Mouse (Mus musculus) liver, embryonic 14.5 days (tissue): ENCODE measurements around the gene Crlf1. TPM values are rescaled to one million over a fixed set of nuclear protein-coding genes. Genes with fewer than 3 reads are reported as not detected.

Experiments used
- ATAC-seq: fragments of 200-750 bp; cut with Nextera tagmentation; 2 replicates; pipeline ENCODE4 v1.8.0; 2017; ENCODE audit warnings: moderate number of reproducible peaks, mild to moderate bottlenecking, moderate library complexity; ENCODE audit not compliant: insufficient read depth
- DNase-seq, 3 experiments: peaks; one replicate each; pipeline ENCODE4 v3.0.0-alpha.2; 2012 to 2013; ENCODE audit warnings: low read depth in 3 of 3, low spot score in 3 of 3
- H3K27ac ChIP-seq: fragments of 300-500 bp; sonication (generic); 2 replicates; pipeline ENCODE4 v1.5.1; 2014; ENCODE audit warnings: moderate library complexity, mild to moderate bottlenecking, control low read depth, inconsistent platforms
- H3K27me3 ChIP-seq: fragments of 300-500 bp; sonication (generic); 2 replicates; pipeline ENCODE4 v1.6.1; 2014; ENCODE audit warnings: mild to moderate bottlenecking, low read length, moderate library complexity; ENCODE audit not compliant: control insufficient read depth, insufficient read depth
- H3K36me3 ChIP-seq: fragments of 300-500 bp; sonication (generic); replicated peaks from 2 replicates; pipeline ENCODE4 v1.6.1; 2014; ENCODE audit warnings: low read depth; ENCODE audit not compliant: control insufficient read depth, insufficient read depth
- H3K4me1 ChIP-seq, 2 experiments: fragments of 200-500 bp in 1 of 2; fragments of 300-500 bp in 1 of 2; sonication (generic) in 1 of 2; replicated peaks; 2 replicates each; pipeline ENCODE4 v1.6.1; 2012 to 2014; ENCODE audit warnings: antibody characterized with exemption in 1 of 2, inconsistent platforms in 1 of 2, low read length in 1 of 2; ENCODE audit not compliant: control insufficient read depth in 2 of 2, insufficient read depth in 2 of 2
- H3K4me2 ChIP-seq: fragments of 300-500 bp; sonication (generic); 2 replicates; pipeline ENCODE4 v1.6.1; 2014; ENCODE audit warnings: low read depth, mild to moderate bottlenecking, control low read depth, moderate library complexity
- H3K4me3 ChIP-seq, 2 experiments: fragments of 200-500 bp in 1 of 2; fragments of 300-500 bp in 1 of 2; sonication (generic) in 1 of 2; 2 replicates each; pipeline ENCODE4 v1.5.1; 2012 to 2014; ENCODE audit warnings: low read depth in 2 of 2, low read length in 2 of 2, mild to moderate bottlenecking in 2 of 2, control low read depth in 1 of 2, inconsistent platforms in 1 of 2, moderate library complexity in 1 of 2; ENCODE audit not compliant: insufficient read depth in 1 of 2
- H3K9ac ChIP-seq: fragments of 300-500 bp; sonication (generic); replicated peaks from 2 replicates; pipeline ENCODE4 v1.6.1; 2014; ENCODE audit warnings: mild to moderate bottlenecking, control low read depth, moderate library complexity
- H3K9me3 ChIP-seq: fragments of 300-500 bp; sonication (generic); 2 replicates; pipeline ENCODE4 v1.6.1; 2016; ENCODE audit warnings: low read length, mixed read lengths; ENCODE audit not compliant: control insufficient read depth
- CTCF ChIP-seq: IDR thresholded peaks from 2 replicates; pipeline ENCODE4 v1.5.1; 2016; ENCODE audit warnings: antibody characterized with exemption, low read depth, control low read depth
- EP300 ChIP-seq: IDR thresholded peaks from 2 replicates; pipeline ENCODE4 v1.6.1; 2016; ENCODE audit warnings: antibody characterized with exemption, low read depth
- WGBS: fragments of 180-500 bp; shearing (Covaris S2); extraction: QIAGEN DNeasy Blood & Tissue Kit; methylation state at CpG from one replicate; pipeline ENCODE4 v1.1.7; 2014; ENCODE audit not compliant: insufficient replicate concordance; 5-methylcytosine and 5-hydroxymethylcytosine counted together
- polyA plus RNA-seq, 2 experiments: library from polyadenylated mRNA; depleted of rRNA in 1 of 2; stranded (reverse) in 1 of 2; unstranded in 1 of 2; fragments of >200 nt; fragmentation: Nextera tagmentation in 1 of 2; extraction: Ambion mirVana in 1 of 2; gene quantifications; 2 replicates each; pipeline versions ENCODE4 v1.2.1 to v1.2.3; 2012 to 2014

Gene Crlf1
- polyA plus RNA-seq, 2 experiments = 1.9 to 3.7 TPM

GRCm38 (mm10) chr8:70463306-70463705 is 29.7 kb upstream of the Crlf1 start:
- TF ChIP-seq CTCF (no peak), EP300 (no peak)

GRCm38 (mm10) chr8:70464162-70464561 is 28.8 kb upstream of the Crlf1 start:
- H3K4me3 ChIP-seq = no peak overlapping the region
- H3K4me1 ChIP-seq = peaks cover 0 to 8% of the 10 kb centered on the region in 2 experiments; a peak in 3 of 4 replicates
- no peaks in the 10 kb centered on the region for H3K36me3 ChIP-seq
- H3K4me2 ChIP-seq = no peak overlapping the region
- no peak for ATAC-seq
- no peak for DNase-seq
- no peaks in the 10 kb centered on the region for H3K9me3 ChIP-seq
- no peak overlapping the region for H3K9ac ChIP-seq
- no peak overlapping the region for H3K27ac ChIP-seq
- TF ChIP-seq EP300 = no peak
- no peak for TF ChIP-seq CTCF
- 84% methylated on average over 6 of the region's 6 CpGs for WGBS
- H3K27me3 ChIP-seq = no peaks in the 10 kb centered on the region

More at GRCm38 (mm10) chr8:70463306-70463705, 29.7 kb upstream of the Crlf1 start:
- DNase-seq (no peak), ATAC-seq (no peak)
- no peaks in the 10 kb centered on the region for H3K36me3 ChIP-seq
- no peaks in the 10 kb centered on the region for H3K27me3 ChIP-seq
- no peak overlapping the region for H3K9ac ChIP-seq
- WGBS = 85% methylated on average over 4 of the region's 4 CpGs
- peaks cover 0 to 4% of the 10 kb centered on the region in 2 experiments; a peak in 1 of 4 replicates for H3K4me1 ChIP-seq
- H3K4me2 ChIP-seq = no peak overlapping the region
- no peak overlapping the region for H3K27ac ChIP-seq
- no peak overlapping the region for H3K4me3 ChIP-seq
- H3K9me3 ChIP-seq = no peaks in the 10 kb centered on the region

GRCm38 (mm10) chr8:70465701-70466100 is 27.3 kb upstream of the Crlf1 start:
- no peak for ATAC-seq
- no peak for DNase-seq
- no peaks in the 10 kb centered on the region for H3K36me3 ChIP-seq
- TF ChIP-seq EP300 (no peak), CTCF (no peak)
- H3K4me2 ChIP-seq = no peak overlapping the region
- no peaks in the 10 kb centered on the region for H3K9me3 ChIP-seq
- peaks cover 0 to 15% of the 10 kb centered on the region in 2 experiments; a peak in 3 of 4 replicates for H3K4me1 ChIP-seq
- WGBS = 70% methylated on average over 4 of the region's 4 CpGs
- no peak overlapping the region for H3K4me3 ChIP-seq
- H3K9ac ChIP-seq = no peak overlapping the region
- no peak overlapping the region for H3K27ac ChIP-seq
- H3K27me3 ChIP-seq = no peaks in the 10 kb centered on the region

GRCm38 (mm10) chr8:70466305-70466704 is 26.7 kb upstream of the Crlf1 start:
- Histone ChIP-seq H3K4me2 (no peak overlapping the region), H3K9ac (no peak overlapping the region), H3K27me3 (no peaks in the 10 kb centered on the region), H3K4me3 (no peak overlapping the region), H3K36me3 (no peaks in the 10 kb centered on the region), H3K9me3 (no peaks in the 10 kb centered on the region), H3K27ac (no peak overlapping the region), H3K4me1 (peaks cover 0 to 15% of the 10 kb centered on the region in 2 experiments; a peak in 3 of 4 replicates)
- 88% methylated on average over 4 of the region's 4 CpGs for WGBS
- TF ChIP-seq CTCF = no peak
- TF ChIP-seq EP300 = no peak
- ATAC-seq (no peak), DNase-seq (no peak)

- no peaks in the 10 kb centered on the region for H3K36me3 ChIP-seq
- H3K9ac ChIP-seq = no peak overlapping the region
- H3K27me3 ChIP-seq = no peaks in the 10 kb centered on the region
- H3K4me1 ChIP-seq = peaks cover 0 to 15% of the 10 kb centered on the region in 2 experiments; a peak in 3 of 4 replicates
- no peak overlapping the region for H3K27ac ChIP-seq
- no peaks in the 10 kb centered on the region for H3K9me3 ChIP-seq
- ATAC-seq (no peak), DNase-seq (no peak)
- 82% methylated on average over 11 of the region's 11 CpGs for WGBS
- H3K4me3 ChIP-seq = no peak overlapping the region
- no peak overlapping the region for H3K4me2 ChIP-seq
- TF ChIP-seq CTCF (no peak), EP300 (no peak)
Measured at GRCm38 (mm10) chr8:70466771-70467170, 26.2 kb upstream of the Crlf1 start.
